Mouse (Mus musculus): ENCODE measurements around the gene Pde11a.

Pde11a gene

GRCm38 (mm10) chr2:76338215-76339156, at the start of gene Pde11a:
TSS of gene Pde11a (minus strand) at chr2:76338774.
- DNase-seq (ENCODE audit: low read depth, low spot score), result no peak

- no peak for DNase-seq (ENCODE audit: low read depth, low spot score)
Measured at GRCm38 (mm10) chr2:76386531-76386930, 48.0 kb upstream of the Pde11a start.

DNA sequence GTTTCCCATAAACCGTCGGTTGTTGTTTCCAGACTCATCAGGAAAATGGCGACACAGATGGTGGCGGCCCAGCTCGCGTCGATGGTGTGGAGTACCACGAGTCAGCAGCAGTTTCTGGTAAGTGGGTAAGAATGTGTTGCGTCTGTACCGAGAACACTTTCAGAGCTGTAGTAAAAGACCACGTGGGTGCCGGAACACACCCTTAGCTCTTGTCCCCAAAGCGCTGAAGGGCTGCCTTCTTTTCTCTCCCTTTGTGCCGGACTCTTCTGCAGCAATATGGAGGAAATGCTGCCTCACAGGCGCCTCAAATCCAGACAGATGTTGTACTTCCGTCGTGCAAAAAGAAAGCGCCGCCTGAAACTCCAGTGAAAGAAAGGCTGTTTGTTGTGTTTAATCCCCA, 40.1 kb upstream of the Pde11a start:
- DNase-seq (ENCODE audit: low read depth, low spot score), result no peak

- DNase-seq (ENCODE audit: low read depth, low spot score), result no peak
Measured at GRCm38 (mm10) chr2:76374544-76375206, 36.1 kb upstream of the Pde11a start.

DNA sequence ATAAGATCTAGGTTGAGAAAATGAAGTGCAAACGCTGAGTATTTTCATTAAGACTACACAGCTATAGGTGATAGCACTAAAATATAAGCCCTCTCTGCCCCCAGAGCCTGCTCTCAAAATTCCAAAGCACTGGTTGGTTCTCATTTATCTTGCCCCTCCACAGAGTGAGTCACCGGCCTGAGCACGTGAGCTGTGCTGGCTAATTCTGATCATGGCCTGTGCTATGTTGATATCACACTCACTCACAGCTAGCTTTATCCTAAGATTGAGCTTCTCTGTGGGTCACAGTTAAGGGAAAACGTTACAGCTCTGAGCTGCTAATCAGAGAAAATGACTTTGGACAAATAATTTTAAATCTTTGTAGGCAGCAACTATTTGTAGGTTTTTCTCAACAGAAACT, 33.7 kb upstream of the Pde11a start:
- no peak for DNase-seq (ENCODE audit: low read depth, low spot score)

DNA sequence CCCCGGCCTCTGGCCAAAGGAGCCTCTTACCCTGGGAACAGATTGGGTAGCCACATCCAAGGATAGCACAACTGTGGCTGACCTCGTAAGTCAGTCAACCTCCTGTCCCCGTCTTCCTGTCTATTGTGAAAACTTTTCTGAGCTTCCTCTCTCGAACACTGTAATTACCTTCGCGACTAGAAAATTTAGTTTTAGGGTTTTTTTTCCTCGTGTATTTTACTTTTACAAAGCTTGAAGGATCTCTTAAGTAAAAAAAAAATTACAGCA, 32.0 kb upstream of the Pde11a start:
- no peak for DNase-seq (ENCODE audit: low read depth, low spot score)

- DNase-seq (ENCODE audit: low read depth, low spot score), result peak; percentile 74
Measured at GRCm38 (mm10) chr2:76369821-76370655, 31.5 kb upstream of the Pde11a start, which contains the start of gene Rbm45. TSS of gene Rbm45 (plus strand) at chr2:76369984.

- DNase-seq (ENCODE audit: low read depth, low spot score), result no peak
Measured at GRCm38 (mm10) chr2:76368861-76369660, 30.5 kb upstream of the Pde11a start.

DNA sequence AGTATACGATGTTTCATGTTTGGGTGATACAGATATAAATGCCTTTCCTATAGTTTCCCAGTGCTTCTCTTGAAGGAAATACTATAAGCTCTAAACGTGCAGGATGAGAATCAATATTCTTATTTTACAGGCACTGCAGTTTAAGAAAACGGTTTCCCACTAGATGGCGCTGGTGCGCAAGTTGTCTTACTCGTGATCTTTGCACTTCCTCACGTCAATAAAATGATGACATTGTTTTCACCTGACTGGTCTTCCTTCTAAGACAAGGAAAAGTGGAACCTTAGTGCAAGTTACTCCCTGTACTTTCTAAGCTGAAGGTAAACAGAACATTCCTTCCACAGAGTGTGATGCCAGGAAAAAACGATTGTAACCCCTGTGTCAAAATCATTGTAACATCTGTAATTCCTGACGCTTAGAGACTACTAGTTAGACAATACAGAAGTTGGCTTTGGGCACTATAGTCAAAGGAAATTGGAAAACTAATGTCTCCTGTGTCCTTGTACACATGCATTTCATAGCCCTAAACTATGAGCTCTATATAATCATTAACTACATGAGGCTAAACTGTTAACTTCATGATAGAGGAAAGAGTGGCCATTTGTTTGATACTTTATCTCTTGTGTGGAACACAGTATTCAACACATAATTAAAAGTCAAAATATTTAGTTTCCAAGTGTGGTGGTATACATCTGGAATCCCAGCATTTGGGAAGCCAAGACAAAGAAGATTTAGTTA, 28.8 kb upstream of the Pde11a start:
- DNase-seq (ENCODE audit: low read depth, low spot score), result peak; percentile 62

- DNase-seq (ENCODE audit: low read depth, low spot score), result no peak
Measured at GRCm38 (mm10) chr2:76365811-76366210, 27.2 kb upstream of the Pde11a start.

- no peak for DNase-seq (ENCODE audit: low read depth, low spot score)
Measured at GRCm38 (mm10) chr2:76362111-76362510, 23.5 kb upstream of the Pde11a start.

DNA sequence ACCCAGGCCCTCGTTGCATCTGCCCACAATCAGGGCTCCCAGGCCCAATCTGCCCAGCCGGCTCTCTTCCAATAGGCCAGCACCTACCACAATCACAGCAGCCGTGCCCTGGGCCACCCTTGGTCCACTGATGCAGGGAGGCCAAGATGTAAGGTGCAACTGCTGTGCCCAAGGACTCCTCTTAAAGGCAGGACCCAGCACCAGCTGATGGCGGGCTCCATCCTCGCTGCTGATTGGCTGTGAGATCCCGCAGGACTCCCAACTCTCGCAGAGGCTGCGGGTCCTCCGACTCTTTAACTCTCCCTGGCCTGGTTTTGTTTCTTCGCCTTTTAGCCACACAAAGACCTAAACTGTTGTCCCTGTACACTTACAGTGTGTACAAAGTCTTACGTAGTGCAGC, 21.7 kb upstream of the Pde11a start, which contains the start of gene Cyct:
Gene Cyct, minus strand, starts transcription at position 225 of the 400 bp plus-strand sequence.
- DNase-seq (ENCODE audit: low read depth, low spot score), result no peak

- DNase-seq (ENCODE audit: low read depth, low spot score), result no peak
Measured at GRCm38 (mm10) chr2:76347839-76348238, 9.3 kb upstream of the Pde11a start.

DNA sequence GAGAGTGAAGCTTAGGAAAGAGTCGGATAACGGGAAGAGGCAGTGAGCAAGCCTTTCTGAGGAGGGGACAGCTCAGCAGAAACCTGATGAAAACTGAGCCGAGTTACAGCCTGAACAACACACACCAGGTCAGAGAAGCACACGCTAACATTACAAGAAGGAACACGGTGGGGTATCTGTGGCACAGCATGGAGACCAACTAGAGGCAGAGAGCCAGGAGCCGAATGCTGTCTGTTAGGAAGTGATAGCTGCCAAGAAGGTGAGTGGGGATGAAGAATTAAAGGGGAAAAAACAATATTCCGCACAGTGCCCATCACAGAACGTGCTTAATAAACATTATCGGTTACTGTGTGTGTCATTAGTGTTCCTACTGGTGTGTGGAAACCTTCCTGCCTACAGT, 3.6 kb upstream of the Pde11a start:
- DNase-seq (ENCODE audit: low read depth, low spot score), result no peak

GRCm38 (mm10) chr2:76334596-76334995, 4.0 kb downstream of the Pde11a start:
- no peak for DNase-seq (ENCODE audit: low read depth, low spot score)

DNA sequence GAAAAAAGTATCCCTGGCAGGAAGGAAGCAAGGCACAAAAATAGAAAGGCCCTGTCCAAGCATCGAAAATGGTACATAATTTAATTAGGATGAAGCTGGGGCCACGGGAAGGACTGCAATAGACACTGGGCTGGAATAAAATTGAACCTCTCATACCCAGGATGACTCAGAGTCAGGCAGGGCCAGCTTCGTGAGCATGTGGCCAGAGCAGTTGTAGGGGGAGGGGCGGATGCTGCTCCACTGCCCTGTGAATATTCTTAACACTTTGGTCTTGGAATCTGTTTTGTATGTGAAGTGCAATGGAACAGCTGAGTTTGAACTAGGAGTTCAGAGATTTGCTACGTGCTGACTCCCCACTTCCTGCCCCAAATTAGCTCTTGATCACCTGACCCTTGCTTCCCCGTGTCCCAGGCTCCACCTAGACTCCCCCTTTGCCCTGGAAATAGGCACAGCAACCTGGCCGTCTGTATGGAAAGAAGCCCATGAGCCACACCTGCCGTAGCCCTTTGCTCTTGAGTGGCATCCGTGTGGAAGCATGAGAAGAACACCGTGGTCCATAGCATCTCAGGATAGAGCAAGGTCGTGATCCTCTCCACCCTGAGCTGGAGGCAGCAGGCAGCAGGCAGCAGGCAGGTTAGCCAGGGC, 6.3 kb downstream of the Pde11a start:
- no peak for DNase-seq (ENCODE audit: low read depth, low spot score)

- no peak for DNase-seq (ENCODE audit: low read depth, low spot score)
Measured at GRCm38 (mm10) chr2:76330081-76330480, 8.5 kb downstream of the Pde11a start.

GRCm38 (mm10) chr2:76326161-76326560, 12.4 kb downstream of the Pde11a start:
- no peak for DNase-seq (ENCODE audit: low read depth, low spot score)

DNA sequence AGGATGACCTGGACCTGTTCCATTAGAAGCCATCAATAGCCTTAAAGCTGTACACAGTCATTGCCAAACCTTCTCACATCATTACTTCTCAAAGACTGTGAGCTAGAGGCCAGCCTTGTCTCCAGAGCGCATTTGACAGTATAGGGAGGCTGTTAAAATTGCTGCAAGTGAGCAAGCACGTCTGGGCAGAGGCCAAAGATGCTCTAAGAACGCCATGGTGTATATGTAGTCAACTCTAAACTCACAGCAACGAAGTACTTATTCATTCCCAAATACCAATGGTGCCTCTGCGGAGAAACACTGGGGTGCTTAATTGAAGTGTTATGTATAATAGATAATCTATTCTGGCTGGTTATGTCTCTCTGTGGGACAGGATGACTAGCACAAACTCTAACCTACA, 14.1 kb downstream of the Pde11a start:
- DNase-seq (ENCODE audit: low read depth, low spot score), result no peak

All from c-Kit-negative CD71-positive TER-119-positive erythroid progenitor cells, embryonic 14.5 days (primary cell).